Mouse (Mus musculus) midbrain, embryonic 11.5 days (tissue): ENCODE measurements at regions not wholly inside any gene's neighbourhood (a gene's known extent, or its start where the extent isn't known, plus 50 kb on each side); places are given as distances from the start of the nearest gene placed in this dataset.

Experiments
- ATAC-seq: fragments of 200-750 bp; cut with Nextera tagmentation; 2 replicates; pipeline ENCODE4 v1.8.0; 2017; ENCODE audit warnings: moderate TSS enrichment, moderate library complexity; ENCODE audit not compliant: low FRiP score
- DNase-seq: peaks from one replicate; pipeline ENCODE4 v3.0.0; 2015; ENCODE audit warnings: low spot score; ENCODE audit errors: missing footprints
- H3K27ac ChIP-seq: fragments of 300-500 bp; sonication (generic); 2 replicates; pipeline ENCODE4 v1.5.1; 2014; ENCODE audit warnings: low read depth, low read length
- H3K27me3 ChIP-seq: fragments of 300-500 bp; sonication (generic); 2 replicates; pipeline ENCODE4 v1.6.1; 2014; ENCODE audit warnings: mild to moderate bottlenecking, low read length, moderate library complexity, mixed read lengths; ENCODE audit not compliant: control insufficient read depth, insufficient read depth
- H3K36me3 ChIP-seq: fragments of 300-500 bp; sonication (generic); 2 replicates; pipeline ENCODE4 v1.6.1; 2014; ENCODE audit warnings: mild to moderate bottlenecking, low read length, moderate library complexity, mixed read lengths; ENCODE audit not compliant: control insufficient read depth, insufficient read depth
- H3K4me1 ChIP-seq: fragments of 300-500 bp; sonication (generic); 2 replicates; pipeline ENCODE4 v1.6.1; 2014; ENCODE audit warnings: low read length; ENCODE audit not compliant: control insufficient read depth, insufficient read depth
- H3K4me2 ChIP-seq: fragments of 300-500 bp; sonication (generic); 2 replicates; pipeline ENCODE4 v1.6.1; 2014; ENCODE audit warnings: mild to moderate bottlenecking, moderate library complexity
- H3K4me3 ChIP-seq: fragments of 300-500 bp; sonication (generic); 2 replicates; pipeline ENCODE4 v1.5.1; 2014; ENCODE audit warnings: low read depth, low read length
- H3K9ac ChIP-seq: fragments of 300-500 bp; sonication (generic); 2 replicates; pipeline ENCODE4 v1.6.1; 2014; ENCODE audit warnings: low read length
- H3K9me3 ChIP-seq: fragments of 300-500 bp; sonication (generic); 2 replicates; pipeline ENCODE4 v1.6.1; 2016; ENCODE audit warnings: low read length; ENCODE audit not compliant: control insufficient read depth
- WGBS: fragments of 180-500 bp; shearing (Covaris S2); extraction: QIAGEN DNeasy Blood & Tissue Kit; methylation state at CpG from one replicate; pipeline ENCODE4 v1.1.7; 2014; 5-methylcytosine and 5-hydroxymethylcytosine counted together

DNA sequence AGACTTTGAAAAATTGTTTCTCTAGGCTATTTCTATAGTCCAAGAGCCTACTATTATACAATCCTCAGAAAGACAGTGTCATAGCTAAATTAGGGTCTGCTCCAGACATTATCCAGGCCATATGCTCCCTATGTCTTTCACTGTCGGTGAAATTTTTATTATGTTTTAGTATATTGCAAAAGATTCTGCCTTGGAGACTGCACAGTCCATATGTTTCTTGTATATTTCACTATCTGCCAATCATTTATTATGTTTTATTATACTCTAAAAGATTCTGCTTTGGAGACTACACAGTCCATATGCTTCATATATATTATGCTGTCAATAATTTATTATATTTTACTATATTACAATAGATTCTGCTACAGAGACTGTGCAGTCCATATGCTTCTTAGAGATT, 564.3 kb upstream of the 4931417E11Rik start:
- Histone ChIP-seq H3K4me1 (no peaks in the 10 kb centered on the region), H3K9me3 (no peaks in the 10 kb centered on the region), H3K36me3 (no peaks in the 10 kb centered on the region), H3K9ac (no peak overlapping the region), H3K27ac (no peak overlapping the region), H3K27me3 (no peaks in the 10 kb centered on the region), H3K4me2 (no peak overlapping the region), H3K4me3 (no peak overlapping the region)
- 77% methylated on average over 1 of the region's 1 CpGs for WGBS
- DNase-seq (no peak), ATAC-seq (no peak)

DNA sequence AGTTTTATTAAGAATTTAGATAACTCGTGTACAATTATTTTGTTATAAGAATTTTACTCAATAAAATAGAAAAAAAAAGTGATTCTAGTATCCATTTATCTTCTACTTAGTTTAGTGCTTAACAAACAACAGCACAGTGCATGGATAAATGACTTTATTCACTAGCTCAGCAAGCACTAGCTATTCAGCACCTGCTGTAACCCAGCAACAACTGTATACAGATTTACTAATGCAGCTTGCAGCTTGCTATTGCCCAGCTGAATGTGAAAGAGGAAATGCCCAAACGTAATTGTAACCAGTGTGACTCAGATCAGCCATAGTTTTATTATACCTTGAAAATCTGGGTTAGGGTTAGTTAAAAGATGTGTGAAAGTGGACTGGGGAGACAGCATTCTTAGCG, 547.6 kb upstream of the 4931417E11Rik start:
- Histone ChIP-seq H3K4me3 (no peak overlapping the region), H3K9me3 (no peaks in the 10 kb centered on the region), H3K4me1 (no peaks in the 10 kb centered on the region), H3K9ac (no peak overlapping the region), H3K4me2 (no peak overlapping the region), H3K27me3 (no peaks in the 10 kb centered on the region), H3K27ac (no peak overlapping the region), H3K36me3 (no peaks in the 10 kb centered on the region)
- no peak for ATAC-seq
- 62% methylated on average over 3 of the region's 3 CpGs for WGBS
- no peak for DNase-seq

GRCm38 (mm10) chr6:73981742-73982141, 512.3 kb upstream of the 4931417E11Rik start:
- H3K9me3 ChIP-seq, result no peaks in the 10 kb centered on the region
- no peaks in the 10 kb centered on the region for H3K36me3 ChIP-seq
- no peak overlapping the region for H3K9ac ChIP-seq
- no peak overlapping the region for H3K27ac ChIP-seq
- no peaks in the 10 kb centered on the region for H3K27me3 ChIP-seq
- WGBS, result 85% methylated on average over 4 of the region's 4 CpGs
- H3K4me3 ChIP-seq, result no peak overlapping the region
- H3K4me2 ChIP-seq, result no peak overlapping the region
- no peak for DNase-seq
- ATAC-seq, result no peak
- H3K4me1 ChIP-seq, result no peaks in the 10 kb centered on the region; the same call in 1 of the 2 replicates

DNA sequence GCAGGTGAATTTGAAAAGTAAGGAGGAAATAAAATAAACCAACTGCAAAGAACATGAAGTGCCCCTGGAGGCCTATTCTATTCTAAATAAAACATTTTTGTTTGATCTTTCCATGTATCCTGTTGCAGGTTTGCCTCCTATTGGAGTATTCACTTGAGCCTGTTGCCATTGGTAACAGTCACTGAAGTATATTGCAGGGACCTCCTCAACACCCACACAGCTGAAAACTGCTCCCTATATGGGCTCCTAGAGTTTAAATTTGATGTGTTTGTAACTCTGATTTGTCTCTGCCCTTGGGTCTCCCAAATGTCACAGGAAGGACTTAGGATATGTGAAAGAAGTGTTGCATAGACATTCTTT, 480.4 kb upstream of the 4931417E11Rik start:
- Histone ChIP-seq H3K4me2 (no peak overlapping the region), H3K4me1 (no peaks in the 10 kb centered on the region), H3K27me3 (no peaks in the 10 kb centered on the region), H3K27ac (no peak overlapping the region), H3K4me3 (no peak overlapping the region), H3K36me3 (no peaks in the 10 kb centered on the region), H3K9me3 (no peaks in the 10 kb centered on the region), H3K9ac (no peak overlapping the region)
- DNase-seq (no peak), ATAC-seq (no peak)

DNA sequence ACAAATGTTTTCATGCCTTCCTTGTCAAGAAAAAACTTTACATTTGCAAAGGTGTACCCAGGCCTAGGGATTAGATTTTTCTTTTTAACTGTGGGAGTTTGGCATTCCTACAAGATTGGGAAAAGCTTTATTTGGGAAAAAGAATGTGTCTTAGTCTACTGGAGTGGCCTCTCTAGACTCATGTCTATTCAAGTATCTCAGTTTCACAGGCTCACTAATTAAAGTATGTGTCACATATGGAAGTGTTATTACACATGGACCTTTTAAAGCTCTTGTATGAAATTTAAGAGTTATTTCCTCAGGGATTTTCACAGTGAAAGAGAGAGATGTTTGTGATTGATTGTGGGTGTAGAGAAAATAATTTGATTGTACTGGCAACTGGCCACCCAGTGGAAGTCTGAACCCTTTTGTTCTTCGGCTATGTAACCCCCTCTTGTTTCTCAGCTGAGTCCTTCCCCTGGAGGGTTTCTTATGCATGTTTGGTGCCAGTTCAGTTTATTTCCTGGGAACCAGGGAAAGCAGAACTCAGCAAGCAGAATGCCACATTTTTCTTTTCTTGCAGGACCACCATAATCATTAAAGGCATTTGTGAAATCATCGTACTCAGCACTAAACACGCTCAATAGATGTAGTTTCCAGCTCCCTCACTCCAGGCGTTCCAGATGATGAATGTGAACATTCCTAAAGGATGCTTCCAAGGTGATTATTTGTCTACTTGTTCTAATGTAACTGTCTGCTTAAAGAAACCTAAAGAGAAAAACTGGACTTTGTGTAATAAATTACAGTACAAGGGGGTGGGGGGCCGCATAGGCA, 479.9 kb upstream of the 4931417E11Rik start:
- Histone ChIP-seq H3K27ac (no peak overlapping the region), H3K27me3 (no peaks in the 10 kb centered on the region), H3K9me3 (no peaks in the 10 kb centered on the region), H3K4me2 (no peak overlapping the region), H3K9ac (no peak overlapping the region), H3K4me3 (no peak overlapping the region), H3K36me3 (no peaks in the 10 kb centered on the region), H3K4me1 (no peaks in the 10 kb centered on the region)
- WGBS, result 85% methylated on average over 5 of the region's 5 CpGs
- ATAC-seq, result no peak
- no peak for DNase-seq

- WGBS, result 52% methylated on average over 2 of the region's 2 CpGs
- Histone ChIP-seq H3K9me3 (no peaks in the 10 kb centered on the region), H3K27ac (no peak overlapping the region), H3K4me2 (no peak overlapping the region), H3K9ac (no peak overlapping the region), H3K36me3 (no peaks in the 10 kb centered on the region), H3K4me3 (no peak overlapping the region), H3K27me3 (no peaks in the 10 kb centered on the region), H3K4me1 (no peaks in the 10 kb centered on the region)
- ATAC-seq (no peak), DNase-seq (no peak)
Observed at GRCm38 (mm10) chr6:73913426-73914404, 444.2 kb upstream of the 4931417E11Rik start.

DNA sequence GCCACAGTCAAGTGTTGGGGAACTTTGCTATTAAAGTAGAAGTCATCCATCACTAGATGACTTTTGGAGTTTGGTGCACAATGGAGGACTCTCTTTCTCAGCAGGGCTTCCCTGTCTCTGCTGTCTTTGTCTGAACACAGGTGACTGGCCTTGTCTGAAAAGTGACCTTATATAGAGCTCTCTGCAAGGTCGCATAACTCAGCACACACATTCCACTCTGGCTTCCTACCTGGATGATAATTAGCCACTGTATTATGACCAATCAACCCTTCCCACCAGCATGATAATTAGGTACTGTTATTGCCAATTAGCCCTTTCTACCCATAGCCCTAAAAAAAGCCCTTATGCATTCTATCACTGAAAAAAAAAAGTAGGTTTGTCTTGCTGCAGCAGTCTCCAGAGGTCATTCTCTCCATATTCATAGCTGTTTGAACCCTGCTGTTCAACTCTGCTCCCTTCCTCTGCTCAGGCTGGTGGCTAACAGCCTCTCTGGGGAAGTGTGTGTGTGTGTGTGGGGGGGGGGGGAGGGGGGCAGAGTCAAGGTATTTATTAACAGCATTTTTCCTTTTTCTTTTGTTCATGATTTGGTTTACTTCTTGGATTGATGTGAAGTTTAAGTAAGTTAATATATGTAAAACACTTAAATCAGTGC, 419.8 kb upstream of the 4931417E11Rik start:
- H3K9ac ChIP-seq, result no peak overlapping the region
- WGBS, result 71% methylated on average over 1 of the region's 1 CpGs
- no peak overlapping the region for H3K4me2 ChIP-seq
- H3K9me3 ChIP-seq, result no peaks in the 10 kb centered on the region
- no peaks in the 10 kb centered on the region for H3K36me3 ChIP-seq
- no peaks in the 10 kb centered on the region for H3K4me1 ChIP-seq
- H3K27me3 ChIP-seq, result no peaks in the 10 kb centered on the region
- H3K27ac ChIP-seq, result no peak overlapping the region
- H3K4me3 ChIP-seq, result no peak overlapping the region
- peak; percentile 59; the same call in 1 of the 2 replicates for ATAC-seq
- DNase-seq, result no peak

DNA sequence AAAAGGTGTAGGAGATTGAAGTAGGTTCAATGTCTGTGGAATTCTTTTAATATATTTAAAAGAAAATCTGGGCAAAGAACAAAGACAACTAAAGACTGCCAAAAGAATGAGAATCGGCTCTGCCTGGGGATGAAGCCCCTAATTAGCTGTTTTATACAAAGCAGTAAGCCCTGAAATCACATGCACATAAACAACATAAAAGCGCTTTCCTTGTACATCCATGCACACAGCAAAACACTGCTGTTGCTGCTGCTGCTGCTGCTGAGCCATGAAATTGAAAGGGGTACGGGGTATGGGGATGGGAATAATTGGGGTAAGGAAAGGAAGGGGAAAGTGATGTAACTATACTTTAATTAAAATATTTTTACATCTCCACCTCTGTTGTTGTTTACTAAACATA, 409.2 kb upstream of the 4931417E11Rik start:
- ATAC-seq (no peak), DNase-seq (no peak)
- Histone ChIP-seq H3K9me3 (no peaks in the 10 kb centered on the region), H3K36me3 (no peaks in the 10 kb centered on the region), H3K4me1 (no peaks in the 10 kb centered on the region), H3K27me3 (no peaks in the 10 kb centered on the region), H3K9ac (no peak overlapping the region), H3K4me2 (no peak overlapping the region), H3K27ac (no peak overlapping the region), H3K4me3 (no peak overlapping the region)
- 88% methylated on average over 3 of the region's 3 CpGs for WGBS

GRCm38 (mm10) chr6:73868683-73869082, 399.2 kb upstream of the 4931417E11Rik start:
- DNase-seq (no peak), ATAC-seq (no peak)
- Histone ChIP-seq H3K9ac (no peak overlapping the region), H3K27me3 (no peaks in the 10 kb centered on the region), H3K4me1 (no peaks in the 10 kb centered on the region), H3K9me3 (no peaks in the 10 kb centered on the region), H3K27ac (no peak overlapping the region), H3K4me3 (no peak overlapping the region), H3K36me3 (no peaks in the 10 kb centered on the region), H3K4me2 (no peak overlapping the region)
